Mouse (Mus musculus): ENCODE results near the gene Glyr1. TPM values are rescaled to one million over a fixed set of nuclear protein-coding genes. Genes with fewer than 3 reads are reported as not detected.

Glyr1 gene
- total and polyA plus RNA-seq, 3 experiments, result 44.8 to 103 (median 68.7) TPM

DNA sequence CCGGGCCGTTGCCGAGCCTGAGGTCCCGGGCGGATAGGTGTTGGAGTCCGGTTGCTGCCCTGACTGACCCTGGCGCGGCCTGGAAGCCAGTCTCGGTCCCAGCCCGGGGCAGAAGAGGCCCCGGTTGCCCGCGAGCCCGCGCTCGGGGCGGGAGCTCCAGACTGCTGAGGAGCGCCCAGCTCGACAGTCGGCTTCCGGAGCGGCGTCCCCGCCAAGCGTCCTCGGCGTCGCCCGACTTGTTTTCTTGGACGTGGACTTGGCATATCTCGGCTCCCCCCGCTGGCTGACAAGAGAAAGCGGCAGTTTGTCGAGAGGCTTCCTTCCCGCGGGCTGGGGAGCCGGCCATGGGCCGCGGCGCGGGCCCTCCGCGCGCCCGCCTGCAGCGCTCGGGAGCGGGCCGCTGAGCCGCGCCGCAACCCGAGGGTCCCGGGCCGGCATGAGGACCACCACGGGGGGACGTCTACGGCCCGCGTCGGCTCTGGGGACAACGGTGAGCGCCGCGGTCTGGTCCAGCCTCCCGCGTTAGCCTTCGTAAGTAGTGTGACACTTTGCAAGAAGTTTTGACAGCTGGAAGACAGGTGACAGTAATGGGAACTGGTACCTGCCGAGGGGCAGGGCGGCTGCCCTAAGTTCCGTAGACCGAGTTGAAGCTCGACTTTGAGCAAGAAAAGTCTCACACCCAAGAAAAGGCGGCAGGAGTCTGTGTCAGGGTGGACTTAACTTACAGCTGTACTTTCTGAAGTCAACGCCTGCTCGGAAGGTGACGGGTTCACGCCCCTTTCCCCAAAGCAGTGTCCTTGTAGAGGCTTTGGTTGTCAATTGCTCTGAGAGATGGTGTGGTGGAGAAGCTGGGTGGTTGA is 818 bp upstream of the Glyr1 start:
- H3K4me3 ChIP-seq (ENCODE audit: control insufficient read depth in 1 of 2, insufficient read depth in 1 of 2, low read depth in 2 of 2, low read length in 2 of 2), result peak overlapping the region; percentile 75 to 76
- peaks cover 7 to 8% of the 10 kb centered on the region in 2 experiments for H3K4me1 ChIP-seq (ENCODE audit: control insufficient read depth in 1 of 2, insufficient read depth in 2 of 2, low read length in 2 of 2)
- peaks cover 38% of the 10 kb centered on the region for H3K79me2 ChIP-seq (ENCODE audit: control insufficient read depth, insufficient read depth, low read length, poor library complexity)
- H3K27me3 ChIP-seq (ENCODE audit: control insufficient read depth in 1 of 2, insufficient read depth in 2 of 2, low read length in 2 of 2), result no peaks in the 10 kb centered on the region
- TF ChIP-seq MXI1 (IDR thresholded peaks at IDR 0.05; ENCODE audit: low read depth, low read length), result peak; percentile 85
- no peak for TF ChIP-seq TAL1 (IDR thresholded peaks at IDR 0.05; ENCODE audit: low read length)
- TF ChIP-seq SIN3A (IDR thresholded peaks at IDR 0.05; ENCODE audit: low read length), result peak; percentile 81
- 0 out of 2 replicates have a peak, but pooled peaks have one; percentile 57 for TF ChIP-seq UBTF (IDR thresholded peaks at IDR 0.05; ENCODE audit: borderline replicate concordance, insufficient read depth, low read depth, low read length)
- TF ChIP-seq TCF12 (IDR thresholded peaks at IDR 0.05; ENCODE audit: low read depth, low read length), result 0 out of 2 replicates have a peak, but pooled peaks have one; percentile 2
- TF ChIP-seq TBP (IDR thresholded peaks at IDR 0.05; ENCODE audit: low read depth, low read length), result 0 out of 2 replicates have a peak, but pooled peaks have one; percentile 21
- H3K9ac ChIP-seq (ENCODE audit: control insufficient read depth, low read depth, low read length, poor library complexity, severe bottlenecking), result peak overlapping the region; percentile 90
- no peaks in the 10 kb centered on the region for H3K9me3 ChIP-seq (replicated peaks; ENCODE audit: insufficient read depth, low read length)
- peaks cover 16 to 37% of the 10 kb centered on the region in 2 experiments for H3K36me3 ChIP-seq (ENCODE audit: control insufficient read depth in 1 of 2, insufficient read depth in 2 of 2, low read length in 2 of 2)
- peak; percentile 84 for DNase-seq (ENCODE audit: low read depth, low spot score)
- H3K27ac ChIP-seq (ENCODE audit: control insufficient read depth, low read depth, low read length), result peak overlapping the region; percentile 81

DNA sequence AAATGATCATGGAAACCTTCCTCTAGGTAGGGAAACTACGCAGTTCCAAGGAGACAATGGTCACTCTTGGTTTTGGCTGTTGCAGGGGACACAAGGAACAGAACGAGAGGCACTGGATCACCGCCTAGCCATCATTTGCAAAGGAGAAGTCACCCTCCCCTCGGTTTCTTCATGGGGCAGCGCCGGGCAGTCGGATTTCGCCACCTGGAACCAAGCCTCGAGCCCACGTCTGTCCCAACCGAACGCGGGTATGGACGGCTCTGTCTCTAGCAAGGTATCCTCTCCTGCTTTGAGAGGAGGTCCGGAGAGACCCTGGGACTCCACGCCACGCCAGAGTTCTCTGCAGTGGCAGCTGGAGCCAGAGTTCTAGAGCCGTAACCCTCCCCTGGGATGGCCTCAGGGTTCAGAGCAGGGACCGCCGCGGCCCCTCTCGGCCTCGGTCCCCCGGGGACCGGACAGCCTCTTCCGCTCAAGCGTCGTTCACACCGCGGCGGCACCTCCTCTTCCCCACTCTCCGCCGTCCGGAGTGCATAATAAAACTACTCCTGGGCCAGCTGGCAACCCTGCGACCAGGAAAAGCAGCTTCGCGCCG is 385 bp downstream of the Glyr1 start:
- Histone ChIP-seq H3K27ac (ENCODE audit: control insufficient read depth, low read depth, low read length) (peak overlapping the region; percentile 54), H3K36me3 (ENCODE audit: control insufficient read depth in 1 of 2, insufficient read depth in 2 of 2, low read length in 2 of 2) (peaks cover 18 to 38% of the 10 kb centered on the region in 2 experiments), H3K4me3 (ENCODE audit: control insufficient read depth in 1 of 2, insufficient read depth in 1 of 2, low read depth in 2 of 2, low read length in 2 of 2) (peak overlapping the region; percentile 78 to 89), H3K27me3 (ENCODE audit: control insufficient read depth in 1 of 2, insufficient read depth in 2 of 2, low read length in 2 of 2) (no peaks in the 10 kb centered on the region), H3K9me3 (replicated peaks; ENCODE audit: insufficient read depth, low read length) (no peaks in the 10 kb centered on the region), H3K4me1 (ENCODE audit: control insufficient read depth in 1 of 2, insufficient read depth in 2 of 2, low read length in 2 of 2) (peaks cover 11% of the 10 kb centered on the region in 2 experiments), H3K9ac (ENCODE audit: control insufficient read depth, low read depth, low read length, poor library complexity, severe bottlenecking) (peak overlapping the region; percentile 87), H3K79me2 (ENCODE audit: control insufficient read depth, insufficient read depth, low read length, poor library complexity) (peaks cover 38% of the 10 kb centered on the region)
- no peak for TF ChIP-seq KAT2A (conservative IDR thresholded peaks at IDR 0.05; ENCODE audit: low read depth, low read length)
- TF ChIP-seq RCOR1 (IDR thresholded peaks at IDR 0.05; ENCODE audit: low read depth, low read length), result no peak
- no peak for TF ChIP-seq CHD1 (IDR thresholded peaks at IDR 0.05; ENCODE audit: low read depth, low read length)
- TF ChIP-seq BHLHE40 (IDR thresholded peaks at IDR 0.05; ENCODE audit: borderline replicate concordance, low read depth, low read length), result no peak
- TF ChIP-seq SIN3A (IDR thresholded peaks at IDR 0.05; ENCODE audit: low read length), result no peak; the same call in 1 of the 2 replicates
- TF ChIP-seq EP300 (IDR thresholded peaks at IDR 0.05; ENCODE audit: low read depth in 1 of 2, low read length in 2 of 2), result no peak
- TF ChIP-seq MYC (IDR thresholded peaks at IDR 0.05; ENCODE audit: low read depth, low read length), result no peak
- DNase-seq (ENCODE audit: low read depth, low spot score), result peak; percentile 44
